ENCODE assay signal across 8 mouse cellular contexts in genomic region chr11:59163255-59164236, GRCm38 (mm10). TPM values are rescaled to one million over a fixed set of nuclear protein-coding genes. Genes with fewer than 3 reads are reported as not detected.
A peak's percentile ranks its signal among the peaks of the same experiment; 100 is the strongest.
DNase-seq lines count a peak whose midpoint lies in the region; ATAC-seq lines count a peak whose summit lies in the region.

Gene Iba57, minus strand, starts transcription at chr11:59163739.

- intact Hi-C loops in gastrocnemius, postnatal 14 days (cut with DNase I; ENCODE audit: low total_unique reads) = no loop called here
- intact Hi-C loops in left cerebral cortex, postnatal 14 days (cut with DNase I) = no loop called here

- ATAC-seq in intestine, embryonic 14.5 days (replicated peaks; ENCODE audit: low FRiP score, low TSS enrichment, low read depth) = peak; percentile 99

- peak within 1 kb of the TSS; percentile 73 for H3K4me3 ChIP-seq in intestine, embryonic 14.5 days (ENCODE audit: low read depth, low read length)

- H3K4me1 ChIP-seq in intestine, embryonic 14.5 days (replicated peaks; ENCODE audit: control insufficient read depth, insufficient read depth, low read length) = peaks cover 10% of the 10 kb centered on the region

- 2% methylated on average over 68 of the region's 68 CpGs for WGBS in intestine, embryonic 14.5 days

- H3K27me3 ChIP-seq in intestine, embryonic 14.5 days (replicated peaks; ENCODE audit: control insufficient read depth, insufficient read depth, low read length) = no peaks in the 10 kb centered on the region

- no peaks in the 10 kb centered on the region for H3K9me3 ChIP-seq in intestine, embryonic 14.5 days (ENCODE audit: control insufficient read depth, low read length)

- H3K27ac ChIP-seq in intestine, embryonic 14.5 days (ENCODE audit: low read depth) = peak within 1 kb of the TSS; percentile 98

- peak within 1 kb of the TSS; percentile 87 for H3K9ac ChIP-seq in intestine, embryonic 14.5 days (ENCODE audit: low read length)

- peak within 1 kb of the TSS; percentile 79 for H3K4me2 ChIP-seq in intestine, embryonic 14.5 days (ENCODE audit: low read length)

- peak; percentile 98 for DNase-seq in adipocyte (ENCODE audit: low spot score)
- DNase-seq in embryo, embryonic 10 days (ENCODE audit: low spot score) = peak; percentile 99
- peak; percentile 96 for DNase-seq in gastrocnemius, postnatal 14 days
- peak; percentile 98 for DNase-seq in intestine, embryonic 14.5 days (ENCODE audit: low spot score)
- peak; percentile 99 for DNase-seq in left cerebral cortex, postnatal 14 days (ENCODE audit: low spot score in 2 of 2)
- DNase-seq in mesoderm, embryonic 11.5 days (ENCODE audit: low read depth, low spot score) = peak; percentile 99
- peak; percentile 99 to 100 for DNase-seq in right cerebral cortex, postnatal 36 days (ENCODE audit: low spot score in 2 of 2)
- DNase-seq in yolk sac, embryonic 10.5 days (ENCODE audit: low spot score) = peak; percentile 98

- H3K36me3 ChIP-seq in intestine, embryonic 14.5 days (ENCODE audit: control insufficient read depth, insufficient read depth, low read length) = no peaks in the 10 kb centered on the region

RNA-seq across cellular contexts. Expression of gene Iba57, which starts in this region (rescaled TPM):
- total RNA-seq in gastrocnemius, postnatal 14 days (2021) = 10 to 100 TPM in 1 of 2 experiments, 1 to 10 TPM in 1; 7.7 to 10.6 TPM
- polyA plus RNA-seq in intestine, embryonic 14.5 days (2014; fragmentation: Nextera tagmentation; extraction: Ambion mirVana) = 2.4 and 3.1 TPM in 2 replicates
- total RNA-seq in left cerebral cortex, postnatal 14 days (2021) = 10 to 100 TPM in 1 of 2 experiments, 1 to 10 TPM in 1; 9.8 to 10.0 TPM

Comparison
In these comparisons a context has a peak if more than half of its experiments do, and no peak if none do; other contexts are left out.
1. Peak in every context shown above with its lines: DNase-seq, ATAC-seq, H3K4me3 ChIP-seq and H3K27ac ChIP-seq.